Mouse (Mus musculus) bone marrow macrophage, adult 2 months (primary cell): Measurements from ENCODE around the gene Rbpjl.

Experiments used
- CTCF ChIP-seq: IDR thresholded peaks from 2 replicates; pipeline ENCODE4 v1.5.1; 2012; ENCODE audit warnings: low read depth, mild to moderate bottlenecking, low read length, moderate library complexity
- POLR2A ChIP-seq: IDR thresholded peaks from 2 replicates; pipeline ENCODE4 v1.6.1; 2012; ENCODE audit warnings: mild to moderate bottlenecking, low read depth, low read length, borderline replicate concordance

- TF ChIP-seq POLR2A (no peak), CTCF (no peak)
Measured at GRCm38 (mm10) chr2:164432541-164433191, 29.7 kb downstream of the Rbpjl start.
